ENCODE assay signal across 21 mouse cellular contexts in genomic region chr6:125356264-125356663, GRCm38 (mm10). TPM values are rescaled to one million over a fixed set of nuclear protein-coding genes. Genes with fewer than 3 reads are reported as not detected.
DNase-seq lines count a peak whose midpoint lies in the region; ATAC-seq and TF ChIP-seq lines count a peak whose summit lies in the region.
"Had no signal": no experiment of that assay in that cellular context is flagged by ENCODE, and none has a peak within 500 bp of the region (broad histone marks: within the 10 kb centered on the region; RNA-seq: fewer than 3 reads in every experiment).

No protein-coding gene starts in this region.

- ATAC-seq in heart, embryonic 13.5 days (ENCODE audit: extremely low read depth, insufficient number of reproducible peaks, low FRiP score, low TSS enrichment): no peak
- no peak for ATAC-seq in liver, embryonic 12.5 days
- no peak for ATAC-seq in limb, embryonic 13.5 days (ENCODE audit: low FRiP score, low read depth)
- ATAC-seq: hindbrain, embryonic 16.5 days; intestine, postnatal 0 days; midbrain, embryonic 16.5 days had no signal

- WGBS in heart, embryonic 13.5 days: 27% methylated on average over 8 of the region's 8 CpGs
- WGBS in liver, adult 2 months: 22% methylated on average over 8 of the region's 8 CpGs
- WGBS in liver, embryonic 12.5 days (ENCODE audit: insufficient replicate concordance): 54% methylated on average over 8 of the region's 8 CpGs
- WGBS in limb, embryonic 13.5 days: 16% methylated on average over 8 of the region's 8 CpGs

- peaks cover 46% of the 10 kb centered on the region for H3K36me3 ChIP-seq in heart, embryonic 13.5 days
- peaks cover 23% of the 10 kb centered on the region; the same call in 1 of the 2 replicates for H3K36me3 ChIP-seq in liver, adult 2 months (ENCODE audit: control insufficient read depth, insufficient read depth, low read length)
- H3K36me3 ChIP-seq in liver, embryonic 12.5 days: peaks cover 42% of the 10 kb centered on the region
- H3K36me3 ChIP-seq in limb, embryonic 13.5 days: peaks cover 43% of the 10 kb centered on the region

- no peak overlapping the region for H3K4me3 ChIP-seq in heart, embryonic 13.5 days
- no peak overlapping the region for H3K4me3 ChIP-seq in liver, adult 2 months (ENCODE audit: insufficient read depth, low read depth, low read length)
- H3K4me3 ChIP-seq in liver, embryonic 12.5 days: no peak overlapping the region
- 0 out of 2 replicates have a peak overlapping the region, but pooled peaks have one; percentile 7 for H3K4me3 ChIP-seq in brown adipose tissue, adult 24 weeks (ENCODE audit: insufficient read depth, low read depth, low read length)
- no peak overlapping the region for H3K4me3 ChIP-seq in limb, embryonic 13.5 days
- H3K4me3 ChIP-seq: forebrain, embryonic 10.5 days; limb, embryonic 15.5 days had no signal

- peaks cover 58% of the 10 kb centered on the region for H3K4me1 ChIP-seq in heart, embryonic 13.5 days
- H3K4me1 ChIP-seq in liver, adult 2 months (ENCODE audit: control insufficient read depth, insufficient read depth, low read length): peaks cover 44% of the 10 kb centered on the region
- peaks cover 54% of the 10 kb centered on the region for H3K4me1 ChIP-seq in liver, embryonic 12.5 days
- H3K4me1 ChIP-seq in brown adipose tissue, adult 24 weeks (ENCODE audit: control insufficient read depth, insufficient read depth, insufficient read length, low read length): peaks cover 45% of the 10 kb centered on the region
- peaks cover 56% of the 10 kb centered on the region for H3K4me1 ChIP-seq in limb, embryonic 13.5 days

- H3K79me2 ChIP-seq in liver, adult 2 months (ENCODE audit: control insufficient read depth, insufficient read depth, low read length): peaks cover 40% of the 10 kb centered on the region; the same call in 1 of the 2 replicates

- H3K4me2 ChIP-seq in heart, embryonic 13.5 days: no peak overlapping the region
- H3K4me2 ChIP-seq in liver, embryonic 12.5 days: no peak overlapping the region
- H3K4me2 ChIP-seq in limb, embryonic 13.5 days (replicated peaks): peak overlapping the region; percentile 51; the same call in 1 of the 2 replicates

- no peak for TF ChIP-seq CTCF in liver, adult 2 months (IDR thresholded peaks at IDR 0.05; ENCODE audit: low read depth, low read length)

- TF ChIP-seq POLR2A in liver, adult 2 months (IDR thresholded peaks at IDR 0.05; ENCODE audit: extremely low read depth, insufficient read depth, low read length): no peak

- 0 out of 2 replicates have a peak overlapping the region, but pooled peaks have one; percentile 0 for H3K27ac ChIP-seq in heart, embryonic 13.5 days (replicated peaks)
- peak overlapping the region; percentile 25; the same call in 1 of the 2 replicates for H3K27ac ChIP-seq in liver, adult 2 months (replicated peaks; ENCODE audit: insufficient read depth, low read depth, low read length)
- H3K27ac ChIP-seq in liver, embryonic 12.5 days: no peak overlapping the region
- peak overlapping the region; percentile 95 for H3K27ac ChIP-seq in brown adipose tissue, adult 24 weeks (replicated peaks; ENCODE audit: low read depth, low read length)
- no peak overlapping the region for H3K27ac ChIP-seq in limb, embryonic 13.5 days
- H3K27ac ChIP-seq: forebrain, embryonic 10.5 days; limb, embryonic 15.5 days had no signal

- H3K9ac ChIP-seq in heart, embryonic 13.5 days: no peak overlapping the region
- no peak overlapping the region for H3K9ac ChIP-seq in liver, adult 2 months (ENCODE audit: low read depth, low read length)
- H3K9ac ChIP-seq in liver, embryonic 12.5 days: no peak overlapping the region
- H3K9ac ChIP-seq in limb, embryonic 13.5 days: no peak overlapping the region
- H3K9ac ChIP-seq: limb, embryonic 15.5 days had no signal

- no peaks in the 10 kb centered on the region for H3K9me3 ChIP-seq in heart, embryonic 13.5 days
- H3K9me3 ChIP-seq in liver, embryonic 12.5 days (replicated peaks): no peaks in the 10 kb centered on the region
- no peaks in the 10 kb centered on the region for H3K9me3 ChIP-seq in limb, embryonic 13.5 days
- H3K9me3 ChIP-seq: forebrain, embryonic 10.5 days; limb, embryonic 15.5 days had no signal

- peaks cover 12% of the 10 kb centered on the region for H3K27me3 ChIP-seq in heart, embryonic 13.5 days (replicated peaks)
- no peaks in the 10 kb centered on the region for H3K27me3 ChIP-seq in liver, adult 2 months (ENCODE audit: control insufficient read depth, insufficient read depth, low read length)
- no peaks in the 10 kb centered on the region for H3K27me3 ChIP-seq in liver, embryonic 12.5 days (replicated peaks)
- H3K27me3 ChIP-seq in limb, embryonic 13.5 days: peaks cover 6% of the 10 kb centered on the region
- H3K27me3 ChIP-seq: limb, embryonic 15.5 days had no signal

- DNase-seq in heart, adult 8-10 months (ENCODE audit: low spot score): no peak
- DNase-seq in liver, adult 2 months (ENCODE audit: extremely low read depth, low read depth, low spot score): no peak
- no peak for DNase-seq in spleen, adult 12 weeks (ENCODE audit: low spot score)
- DNase-seq in right cerebral cortex, postnatal 10 days (ENCODE audit: low spot score in 2 of 2): no peak
- DNase-seq: adrenal gland, postnatal 25 days; B cell, adult 2 months; cerebellum, adult 8-10 months; heart, postnatal 10 days; lung, adult 18-20 months; retina, postnatal 1 day had no signal

RNA-seq across cellular contexts. Expression of gene Tnfrsf1a, which starts 7.1 kb away (rescaled TPM):
- polyA plus RNA-seq in heart, embryonic 13.5 days (2015; fragmentation: Nextera tagmentation; extraction: Ambion mirVana): 39.0 and 43.8 TPM in 2 replicates
- total RNA-seq in heart, adult 8-10 months (2022): 10 to 100 TPM; 50.4 to 54.8 (median 52.8) TPM
- 21.0 and 28.6 TPM in 2 replicates for total RNA-seq in liver, adult 2 months (2014; rRNA removed)
- polyA plus RNA-seq in liver, adult 2 months (2012; rRNA removed): 89.3 and 110 TPM in 2 replicates
- polyA plus RNA-seq in liver, embryonic 12.5 days (2016; fragmentation: Nextera tagmentation; extraction: Ambion mirVana): 23.0 and 23.4 TPM in 2 replicates
- 52.3 and 69.7 TPM in 2 replicates for polyA plus RNA-seq in brown adipose tissue, adult 24 weeks (2012; ENCODE audit: insufficient read depth, insufficient read length, missing spikeins)
- 68.7 and 71.4 TPM in 2 replicates for polyA plus RNA-seq in limb, embryonic 13.5 days (2015; fragmentation: Nextera tagmentation; extraction: Ambion mirVana)

RNA-seq across cellular contexts. Expression of gene Plekhg6, which starts 24.3 kb away (rescaled TPM):
- 0.10 and 0.11 TPM in 2 replicates for polyA plus RNA-seq in heart, embryonic 13.5 days (2015; fragmentation: Nextera tagmentation; extraction: Ambion mirVana)
- total RNA-seq in heart, adult 8-10 months (2022): under 1 TPM in 2 of 4 experiments, not detected in 2; 0.06 to 0.09 TPM
- 3.0 and 3.6 TPM in 2 replicates for total RNA-seq in liver, adult 2 months (2014; rRNA removed)
- 5.0 and 5.9 TPM in 2 replicates for polyA plus RNA-seq in liver, adult 2 months (2012; rRNA removed)
- polyA plus RNA-seq in liver, embryonic 12.5 days (2016; fragmentation: Nextera tagmentation; extraction: Ambion mirVana): 0.37 and 0.39 TPM in 2 replicates
- polyA plus RNA-seq in brown adipose tissue, adult 24 weeks (2012; ENCODE audit: insufficient read depth, insufficient read length, missing spikeins): 0.33 TPM in 1 of 2 replicates, not detected in the other
- polyA plus RNA-seq in limb, embryonic 13.5 days (2015; fragmentation: Nextera tagmentation; extraction: Ambion mirVana): 0.67 and 0.86 TPM in 2 replicates
- total RNA-seq: common myeloid progenitor, adult 5-6 weeks; heart, postnatal 10 days; megakaryocyte, adult 5-6 weeks had no signal

RNA-seq across cellular contexts. Expression of gene Scnn1a, which starts 35.8 kb away (rescaled TPM):
- 0.63 and 0.69 TPM in 2 replicates for polyA plus RNA-seq in heart, embryonic 13.5 days (2015; fragmentation: Nextera tagmentation; extraction: Ambion mirVana)
- total RNA-seq in heart, adult 8-10 months (2022): under 1 TPM; 0.46 to 0.80 (median 0.58) TPM
- 3.0 and 6.7 TPM in 2 replicates for total RNA-seq in liver, adult 2 months (2014; rRNA removed)
- polyA plus RNA-seq in liver, adult 2 months (2012; rRNA removed): 16.5 and 24.8 TPM in 2 replicates
- polyA plus RNA-seq in liver, embryonic 12.5 days (2016; fragmentation: Nextera tagmentation; extraction: Ambion mirVana): 0.23 and 0.50 TPM in 2 replicates
- 0.88 and 1.1 TPM in 2 replicates for polyA plus RNA-seq in brown adipose tissue, adult 24 weeks (2012; ENCODE audit: insufficient read depth, insufficient read length, missing spikeins)
- 1.1 and 1.4 TPM in 2 replicates for polyA plus RNA-seq in limb, embryonic 13.5 days (2015; fragmentation: Nextera tagmentation; extraction: Ambion mirVana)

RNA-seq across cellular contexts. Expression of gene Ltbr, which starts 42.6 kb away (rescaled TPM):
- polyA plus RNA-seq in heart, embryonic 13.5 days (2015; fragmentation: Nextera tagmentation; extraction: Ambion mirVana): 42.9 and 43.5 TPM in 2 replicates
- 10 to 100 TPM; 24.4 to 26.2 (median 25.5) TPM for total RNA-seq in heart, adult 8-10 months (2022)
- total RNA-seq in liver, adult 2 months (2014; rRNA removed): 55.9 and 57.1 TPM in 2 replicates
- polyA plus RNA-seq in liver, adult 2 months (2012; rRNA removed): 102 and 106 TPM in 2 replicates
- polyA plus RNA-seq in liver, embryonic 12.5 days (2016; fragmentation: Nextera tagmentation; extraction: Ambion mirVana): 19.2 and 22.9 TPM in 2 replicates
- polyA plus RNA-seq in brown adipose tissue, adult 24 weeks (2012; ENCODE audit: insufficient read depth, insufficient read length, missing spikeins): 30.9 and 34.5 TPM in 2 replicates
- 45.1 and 46.2 TPM in 2 replicates for polyA plus RNA-seq in limb, embryonic 13.5 days (2015; fragmentation: Nextera tagmentation; extraction: Ambion mirVana)

Comparison
In these comparisons a context has a peak if more than half of its experiments do, and no peak if none do; other contexts are left out.
1. H3K27ac ChIP-seq: peak in heart, embryonic 13.5 days (single experiment), liver, adult 2 months (single experiment) and brown adipose tissue, adult 24 weeks (single experiment); none in liver, embryonic 12.5 days (single experiment) and limb, embryonic 13.5 days (single experiment).